Mouse (Mus musculus) hindbrain, embryonic 13.5 days (tissue): ENCODE measurements around the gene Micall1. TPM values are rescaled to one million over a fixed set of nuclear protein-coding genes. Genes with fewer than 3 reads are reported as not detected.

Source experiments
- ATAC-seq: fragments of 200-750 bp; cut with Nextera tagmentation; 2 replicates; pipeline ENCODE4 v1.8.0; 2017; ENCODE audit warnings: moderate TSS enrichment; ENCODE audit not compliant: low FRiP score
- H3K27ac ChIP-seq: fragments of 300-500 bp; sonication (generic); 2 replicates; pipeline ENCODE4 v1.5.1; 2015; ENCODE audit warnings: inconsistent platforms, mild to moderate bottlenecking, moderate library complexity
- H3K27me3 ChIP-seq: fragments of 300-500 bp; sonication (generic); 2 replicates; pipeline ENCODE4 v1.6.1; 2015; ENCODE audit warnings: mild to moderate bottlenecking, inconsistent platforms
- H3K36me3 ChIP-seq: fragments of 300-500 bp; sonication (generic); 2 replicates; pipeline ENCODE4 v1.6.1; 2015; ENCODE audit warnings: mild to moderate bottlenecking, inconsistent platforms
- H3K4me1 ChIP-seq: fragments of 300-500 bp; sonication (generic); replicated peaks from 2 replicates; pipeline ENCODE4 v1.6.1; 2015; ENCODE audit warnings: inconsistent platforms
- H3K4me2 ChIP-seq: fragments of 300-500 bp; sonication (generic); 2 replicates; pipeline ENCODE4 v1.6.1; 2015; ENCODE audit warnings: inconsistent platforms, mild to moderate bottlenecking, moderate library complexity
- H3K4me3 ChIP-seq: fragments of 300-500 bp; sonication (generic); 2 replicates; pipeline ENCODE4 v1.5.1; 2015; ENCODE audit warnings: mild to moderate bottlenecking, inconsistent platforms
- H3K9ac ChIP-seq: fragments of 300-500 bp; sonication (generic); 2 replicates; pipeline ENCODE4 v1.6.1; 2015; ENCODE audit warnings: mild to moderate bottlenecking, inconsistent platforms
- H3K9me3 ChIP-seq: fragments of 300-500 bp; sonication (generic); 2 replicates; pipeline ENCODE4 v1.6.1; 2016; ENCODE audit warnings: inconsistent platforms
- WGBS: fragments of 180-500 bp; shearing (Covaris S2); methylation state at CpG from one replicate; pipeline ENCODE4 v1.1.7; 2015; 5-methylcytosine and 5-hydroxymethylcytosine counted together
- polyA plus RNA-seq: library from polyadenylated mRNA; unstranded; fragments of >200 nt; fragmentation: Nextera tagmentation; extraction: Ambion mirVana; gene quantifications from 2 replicates; pipeline ENCODE4 v1.2.1, GENCODE M21; 2015

The Micall1 gene
- polyA plus RNA-seq, 1 experiment from 2014 or later: 8.7 TPM

- Histone ChIP-seq H3K27ac (no peak overlapping the region), H3K4me1 (no peaks in the 10 kb centered on the region), H3K36me3 (peaks cover 95% of the 10 kb centered on the region), H3K9ac (no peak overlapping the region), H3K9me3 (no peaks in the 10 kb centered on the region), H3K4me3 (no peak overlapping the region), H3K27me3 (no peaks in the 10 kb centered on the region), H3K4me2 (no peak overlapping the region)
- ATAC-seq: no peak
- WGBS: 87% methylated on average over 13 of the region's 13 CpGs
Measured at GRCm38 (mm10) chr15:79122546-79122945, 13.8 kb downstream of the Micall1 start.

GRCm38 (mm10) chr15:79123751-79124150, 15.1 kb downstream of the Micall1 start:
- no peak overlapping the region for H3K4me2 ChIP-seq
- no peak overlapping the region for H3K9ac ChIP-seq
- no peak overlapping the region for H3K27ac ChIP-seq
- no peak overlapping the region for H3K4me3 ChIP-seq
- no peaks in the 10 kb centered on the region for H3K4me1 ChIP-seq
- no peaks in the 10 kb centered on the region for H3K9me3 ChIP-seq
- no peak for ATAC-seq
- WGBS: 90% methylated on average over 6 of the region's 6 CpGs
- peaks cover 95% of the 10 kb centered on the region for H3K36me3 ChIP-seq
- no peaks in the 10 kb centered on the region for H3K27me3 ChIP-seq

GRCm38 (mm10) chr15:79124331-79124875, 15.7 kb downstream of the Micall1 start:
- no peak overlapping the region; the same call in 1 of the 2 replicates for H3K9ac ChIP-seq
- 84% methylated on average over 10 of the region's 10 CpGs for WGBS
- no peaks in the 10 kb centered on the region for H3K9me3 ChIP-seq
- H3K27me3 ChIP-seq: no peaks in the 10 kb centered on the region
- H3K4me3 ChIP-seq: no peak overlapping the region
- no peak overlapping the region for H3K4me2 ChIP-seq
- no peak for ATAC-seq
- H3K36me3 ChIP-seq: peaks cover 94% of the 10 kb centered on the region
- H3K27ac ChIP-seq: no peak overlapping the region
- no peaks in the 10 kb centered on the region for H3K4me1 ChIP-seq

GRCm38 (mm10) chr15:79126217-79126932, 17.7 kb downstream of the Micall1 start:
- peaks cover 94% of the 10 kb centered on the region for H3K36me3 ChIP-seq
- ATAC-seq: no peak

GRCm38 (mm10) chr15:79127101-79127500, 18.4 kb downstream of the Micall1 start:
- no peak overlapping the region for H3K4me3 ChIP-seq
- 94% methylated on average over 12 of the region's 12 CpGs for WGBS
- no peaks in the 10 kb centered on the region for H3K9me3 ChIP-seq
- H3K27me3 ChIP-seq: no peaks in the 10 kb centered on the region
- H3K4me2 ChIP-seq: no peak overlapping the region
- ATAC-seq: no peak
- H3K9ac ChIP-seq: no peak overlapping the region
- H3K4me1 ChIP-seq: no peaks in the 10 kb centered on the region
- H3K36me3 ChIP-seq: peaks cover 95% of the 10 kb centered on the region
- H3K27ac ChIP-seq: no peak overlapping the region

More at GRCm38 (mm10) chr15:79126217-79126932, 17.7 kb downstream of the Micall1 start:
- WGBS: 85% methylated on average over 13 of the region's 13 CpGs
- no peaks in the 10 kb centered on the region for H3K9me3 ChIP-seq
- H3K4me2 ChIP-seq: no peak overlapping the region
- H3K4me3 ChIP-seq: no peak overlapping the region
- no peak overlapping the region for H3K27ac ChIP-seq
- no peaks in the 10 kb centered on the region for H3K27me3 ChIP-seq
- H3K9ac ChIP-seq: no peak overlapping the region
- H3K4me1 ChIP-seq: no peaks in the 10 kb centered on the region

GRCm38 (mm10) chr15:79128208-79128607, 19.5 kb downstream of the Micall1 start:
- Histone ChIP-seq H3K4me2 (no peak overlapping the region), H3K36me3 (peaks cover 95% of the 10 kb centered on the region), H3K4me1 (no peaks in the 10 kb centered on the region), H3K27me3 (no peaks in the 10 kb centered on the region), H3K9ac (no peak overlapping the region), H3K9me3 (no peaks in the 10 kb centered on the region), H3K27ac (no peak overlapping the region), H3K4me3 (no peak overlapping the region)
- ATAC-seq: no peak
- WGBS: 94% methylated on average over 5 of the region's 5 CpGs

- H3K4me1 ChIP-seq: no peaks in the 10 kb centered on the region
- H3K9me3 ChIP-seq: no peaks in the 10 kb centered on the region
- H3K27ac ChIP-seq: no peak overlapping the region
- WGBS: 82% methylated on average over 7 of the region's 7 CpGs
- H3K4me3 ChIP-seq: no peak overlapping the region
- no peak overlapping the region for H3K4me2 ChIP-seq
- ATAC-seq: no peak
- no peak overlapping the region for H3K9ac ChIP-seq
- no peaks in the 10 kb centered on the region for H3K27me3 ChIP-seq
- peaks cover 94% of the 10 kb centered on the region for H3K36me3 ChIP-seq
Measured at GRCm38 (mm10) chr15:79129311-79129710, 20.6 kb downstream of the Micall1 start.

GRCm38 (mm10) chr15:79130782-79131181, 22.1 kb downstream of the Micall1 start:
- Histone ChIP-seq H3K36me3 (peaks cover 79% of the 10 kb centered on the region), H3K9ac (no peak overlapping the region), H3K4me1 (no peaks in the 10 kb centered on the region), H3K4me3 (no peak overlapping the region), H3K27me3 (no peaks in the 10 kb centered on the region), H3K9me3 (no peaks in the 10 kb centered on the region), H3K4me2 (no peak overlapping the region), H3K27ac (no peak overlapping the region)
- 91% methylated on average over 10 of the region's 10 CpGs for WGBS
- ATAC-seq: no peak

- H3K9me3 ChIP-seq: no peaks in the 10 kb centered on the region
- H3K9ac ChIP-seq: 0 out of 2 replicates have a peak overlapping the region, but pooled peaks have one; percentile 8
- peaks cover 73% of the 10 kb centered on the region for H3K36me3 ChIP-seq
- WGBS: 73% methylated on average over 7 of the region's 7 CpGs
- H3K27me3 ChIP-seq: no peaks in the 10 kb centered on the region
- ATAC-seq: no peak
- no peak overlapping the region for H3K4me2 ChIP-seq
- no peak overlapping the region for H3K27ac ChIP-seq
- H3K4me1 ChIP-seq: no peaks in the 10 kb centered on the region
- no peak overlapping the region for H3K4me3 ChIP-seq
Measured at GRCm38 (mm10) chr15:79131442-79131841, 22.7 kb downstream of the Micall1 start.

GRCm38 (mm10) chr15:79133191-79133661, 24.5 kb downstream of the Micall1 start:
- Histone ChIP-seq H3K27me3 (no peaks in the 10 kb centered on the region), H3K9me3 (no peaks in the 10 kb centered on the region), H3K36me3 (peaks cover 56% of the 10 kb centered on the region), H3K9ac (no peak overlapping the region), H3K4me1 (no peaks in the 10 kb centered on the region), H3K27ac (no peak overlapping the region), H3K4me2 (no peak overlapping the region), H3K4me3 (no peak overlapping the region)
- ATAC-seq: no peak
- WGBS: 86% methylated on average over 6 of the region's 6 CpGs

- no peak overlapping the region for H3K4me3 ChIP-seq
- ATAC-seq: no peak
- 85% methylated on average over 9 of the region's 9 CpGs for WGBS
- H3K27ac ChIP-seq: no peak overlapping the region
- H3K9ac ChIP-seq: no peak overlapping the region
- no peaks in the 10 kb centered on the region for H3K27me3 ChIP-seq
- no peaks in the 10 kb centered on the region for H3K4me1 ChIP-seq
- no peaks in the 10 kb centered on the region for H3K9me3 ChIP-seq
- H3K36me3 ChIP-seq: peaks cover 46% of the 10 kb centered on the region
- H3K4me2 ChIP-seq: no peak overlapping the region
Measured at GRCm38 (mm10) chr15:79134496-79135270, 26.0 kb downstream of the Micall1 start.

- H3K9me3 ChIP-seq: no peaks in the 10 kb centered on the region
- no peak overlapping the region for H3K4me3 ChIP-seq
- no peak overlapping the region for H3K9ac ChIP-seq
- no peak overlapping the region for H3K27ac ChIP-seq
- H3K27me3 ChIP-seq: 0 out of 2 replicates have a peak, but pooled peaks cover 2% of the 10 kb centered on the region
- no peak overlapping the region for H3K4me2 ChIP-seq
- peaks cover 39% of the 10 kb centered on the region for H3K36me3 ChIP-seq
- H3K4me1 ChIP-seq: peaks cover 3% of the 10 kb centered on the region
- 73% methylated on average over 9 of the region's 9 CpGs for WGBS
- no peak for ATAC-seq
Measured at GRCm38 (mm10) chr15:79135332-79135731, 26.6 kb downstream of the Micall1 start.
